Mouse (Mus musculus) testis, postnatal 10 days (tissue): Measurements from ENCODE around the gene Ahcy.
"Not testable (repeated sequence)": the region's sequence is repeated elsewhere in the genome, so short reads cannot be mapped to it uniquely, and the experiment has no call there.

Experiments
- DNase-seq: peaks from one replicate; pipeline ENCODE4 v3.0.0; 2021; ENCODE audit warnings: low spot score

Gene Ahcy

DNA sequence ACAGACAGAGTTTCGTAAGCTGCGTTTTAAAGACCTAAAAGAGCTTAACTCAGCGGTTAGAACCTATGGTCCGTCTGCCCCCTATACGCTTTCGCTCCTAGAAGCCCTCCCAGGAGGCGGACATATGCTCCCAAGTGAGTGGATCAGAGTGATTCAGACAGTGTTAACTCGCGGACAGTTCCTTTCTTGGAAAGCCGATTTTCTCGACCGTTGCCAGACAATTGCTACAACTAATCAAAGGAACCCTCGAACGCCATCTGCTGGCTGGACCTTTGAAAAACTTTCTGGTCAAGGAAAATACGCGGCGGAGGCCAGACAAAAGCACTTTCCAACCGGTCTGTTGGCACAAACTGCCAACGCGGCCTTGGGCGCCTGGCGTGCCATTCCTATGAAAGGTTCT lies 54.6 kb downstream of the Ahcy start:
- DNase-seq = peak; percentile 96

- DNase-seq = peak; percentile 83
Measured at GRCm38 (mm10) chr2:155018762-155019641, 55.3 kb downstream of the Ahcy start.

DNA sequence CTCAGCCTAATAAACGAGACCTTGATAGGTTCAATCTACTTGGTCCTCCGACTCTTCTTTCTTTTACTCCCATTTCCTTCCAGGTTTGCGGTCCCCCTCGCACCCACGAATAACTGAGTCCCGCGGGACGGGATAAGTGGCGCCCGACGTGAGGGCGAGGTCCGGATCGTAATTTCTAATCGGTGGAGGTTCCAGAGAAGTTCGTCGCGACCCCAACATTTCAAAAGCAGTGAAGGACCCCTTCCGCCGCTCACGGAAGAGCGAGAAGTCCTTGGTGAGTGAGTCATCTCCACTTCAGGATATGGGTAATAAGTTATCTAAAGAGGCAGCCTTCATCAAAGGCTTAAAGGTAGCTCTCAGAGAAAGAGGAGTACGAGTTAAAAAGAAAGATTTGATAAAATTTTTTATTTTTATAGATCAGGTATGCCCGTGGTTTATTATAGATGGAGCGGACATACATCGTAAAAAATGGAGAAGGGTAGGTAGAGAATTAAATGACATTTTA lies 56.0 kb downstream of the Ahcy start, which contains the start of gene Gm14226:
Gm14226 (plus strand) TSS at position 16 of the 505 bp plus-strand sequence.
- not testable (repeated sequence) for DNase-seq

- not testable (repeated sequence) for DNase-seq
Measured at GRCm38 (mm10) chr2:155016751-155017150, 57.5 kb downstream of the Ahcy start.

DNA sequence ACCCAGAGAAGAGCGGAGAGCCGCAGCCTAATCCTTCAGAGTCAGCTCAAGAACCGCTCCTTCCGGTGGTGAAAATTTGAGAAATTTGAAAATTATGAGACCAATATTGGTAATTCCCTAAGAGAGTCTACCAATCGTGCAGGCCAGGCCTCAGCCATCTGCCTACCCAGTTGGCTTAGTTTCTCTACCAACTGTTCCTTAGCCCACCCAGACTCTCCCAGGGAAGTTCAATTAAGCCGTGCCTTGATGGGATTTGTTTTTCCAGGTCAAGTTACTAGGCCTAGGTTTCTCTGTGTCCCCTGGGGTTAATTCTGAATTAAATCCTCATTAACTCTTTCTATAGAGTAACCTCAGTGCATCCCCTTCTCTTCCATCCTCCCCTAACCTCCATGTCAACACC lies 61.3 kb downstream of the Ahcy start:
- no peak for DNase-seq

DNA sequence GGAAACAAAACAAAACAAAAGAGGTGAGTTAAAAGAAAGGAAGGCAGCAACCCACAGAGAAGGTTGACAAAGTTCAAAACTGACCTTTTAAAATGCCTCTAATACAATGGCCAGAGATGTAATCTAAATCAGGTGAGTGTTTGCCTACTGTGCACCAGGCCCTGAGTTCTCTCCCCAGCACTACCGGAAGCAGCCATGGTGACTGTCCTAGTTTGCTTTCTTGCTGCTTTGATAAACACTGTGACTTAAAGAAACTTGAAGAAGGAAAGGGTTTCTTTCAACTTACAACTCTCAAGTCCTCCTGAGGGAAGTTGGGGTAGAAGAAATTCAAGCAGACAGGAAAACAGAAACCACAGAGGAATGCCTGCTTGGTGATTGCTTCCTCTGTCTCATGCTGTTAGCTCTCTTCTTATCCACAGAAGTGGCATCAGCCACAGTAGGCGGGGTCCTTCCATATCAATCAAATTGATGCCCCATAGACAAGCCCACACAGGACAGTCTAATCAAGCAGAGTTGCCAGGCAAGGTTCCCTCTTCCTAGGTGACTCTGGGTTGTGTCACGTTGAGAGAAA lies 63.1 kb downstream of the Ahcy start:
- no peak for DNase-seq
